Comparison of ENCODE assay signal across 8 mouse cellular contexts in the genomic region with DNA sequence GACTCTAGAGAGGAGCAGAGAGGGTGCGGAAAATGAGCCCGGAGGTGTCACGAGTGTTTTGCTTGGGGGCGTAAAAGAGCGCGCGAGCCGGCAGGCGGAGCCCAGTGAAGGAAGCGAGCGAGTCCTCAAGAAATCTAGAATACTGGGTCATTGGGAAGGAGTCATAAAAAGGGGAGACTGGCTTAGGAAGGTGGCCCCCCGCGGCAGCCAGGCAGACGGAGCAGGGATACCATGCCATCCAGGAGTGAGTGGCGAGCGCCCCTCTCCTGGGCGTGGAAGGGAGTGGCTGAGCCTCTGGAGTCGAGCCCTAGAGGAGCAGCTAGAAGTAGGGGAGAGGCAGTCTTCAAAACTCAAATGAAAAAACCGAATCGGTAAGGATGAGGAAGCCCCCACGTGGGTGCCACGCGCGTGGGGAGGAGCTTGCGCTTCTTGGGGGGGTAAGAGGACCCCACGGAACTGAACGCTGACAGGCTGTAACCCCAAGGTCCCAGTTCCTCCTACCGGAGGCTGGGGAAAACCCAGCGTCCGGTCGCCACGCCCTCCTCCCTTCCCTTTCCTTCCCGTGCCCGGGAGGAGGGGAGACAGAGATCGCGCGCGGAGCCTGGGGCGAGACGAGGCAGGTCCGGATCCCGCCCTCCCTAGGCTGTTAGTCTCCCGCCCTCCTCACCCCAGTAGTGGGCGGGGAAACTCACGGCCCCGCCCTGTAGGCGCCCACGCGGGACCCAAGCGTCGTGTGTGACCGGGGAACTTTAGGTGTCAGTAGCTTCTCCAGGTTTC. TPM values are rescaled to one million over a fixed set of nuclear protein-coding genes. Genes with fewer than 3 reads are reported as not detected.
DNase-seq lines count a peak whose midpoint lies in the region; ATAC-seq lines count a peak whose summit lies in the region.

No protein-coding gene starts in this region.

- H3K36me3 ChIP-seq in embryonic facial prominence, embryonic 14.5 days (ENCODE audit: control insufficient read depth, insufficient read depth, low read length): no peaks in the 10 kb centered on the region
- peaks cover 2% of the 10 kb centered on the region; the same call in 1 of the 2 replicates for H3K36me3 ChIP-seq in heart, embryonic 16.5 days (ENCODE audit: control insufficient read depth, insufficient read depth)
- peaks cover 13% of the 10 kb centered on the region for H3K36me3 ChIP-seq in splenic B cell, adult 2 months (ENCODE audit: control insufficient read depth, insufficient read depth, low read length, poor library complexity, severe bottlenecking)

- WGBS in embryonic facial prominence, embryonic 14.5 days: under 1% methylated on average over 39 of the region's 52 CpGs
- WGBS in heart, embryonic 16.5 days: under 1% methylated on average over 50 of the region's 52 CpGs

- peaks cover 46% of the 10 kb centered on the region for H3K27me3 ChIP-seq in embryonic facial prominence, embryonic 14.5 days (replicated peaks; ENCODE audit: control insufficient read depth, insufficient read depth, low read length)
- 0 out of 2 replicates have a peak, but pooled peaks cover 2% of the 10 kb centered on the region for H3K27me3 ChIP-seq in heart, embryonic 16.5 days (ENCODE audit: control insufficient read depth, insufficient read depth, low read length)
- no peaks in the 10 kb centered on the region for H3K27me3 ChIP-seq in splenic B cell, adult 2 months (ENCODE audit: control insufficient read depth, insufficient read depth, low read length, poor library complexity, severe bottlenecking)

- peak overlapping the region; percentile 76 for H3K9ac ChIP-seq in embryonic facial prominence, embryonic 14.5 days (ENCODE audit: low read depth, low read length)
- peak overlapping the region; percentile 80 for H3K9ac ChIP-seq in heart, embryonic 16.5 days (ENCODE audit: low read length)

- H3K9me3 ChIP-seq in embryonic facial prominence, embryonic 14.5 days (ENCODE audit: control insufficient read depth, low read length): 0 out of 2 replicates have a peak, but pooled peaks cover 3% of the 10 kb centered on the region
- H3K9me3 ChIP-seq in heart, embryonic 16.5 days (replicated peaks; ENCODE audit: control insufficient read depth, low read length): no peaks in the 10 kb centered on the region

- 0 out of 2 replicates have a peak overlapping the region, but pooled peaks have one; percentile 6 for H3K27ac ChIP-seq in embryonic facial prominence, embryonic 14.5 days (replicated peaks; ENCODE audit: low read depth, low read length)
- H3K27ac ChIP-seq in heart, embryonic 16.5 days (ENCODE audit: low read length): peak overlapping the region; percentile 75

- ATAC-seq in embryonic facial prominence, embryonic 14.5 days (ENCODE audit: low read depth): peak; percentile 32; the same call in 1 of the 2 replicates
- ATAC-seq in heart, embryonic 16.5 days (replicated peaks; ENCODE audit: extremely low read depth, insufficient read depth, low FRiP score): peak; percentile 68
- ATAC-seq in megakaryocyte-erythroid progenitor cell, adult 5-6 weeks (replicated peaks; ENCODE audit: low FRiP score, low TSS enrichment, poor library complexity, severe bottlenecking): peak; percentile 71
- ATAC-seq in cerebellum, adult (ENCODE audit: insufficient number of reproducible peaks, low FRiP score, low TSS enrichment): no peak

- H3K4me2 ChIP-seq in embryonic facial prominence, embryonic 14.5 days (ENCODE audit: low read depth, low read length): peak overlapping the region; percentile 90
- H3K4me2 ChIP-seq in heart, embryonic 16.5 days (ENCODE audit: low read depth, low read length): peak overlapping the region; percentile 97

- H3K4me1 ChIP-seq in embryonic facial prominence, embryonic 14.5 days (ENCODE audit: control insufficient read depth, insufficient read depth, low read length): peaks cover 23% of the 10 kb centered on the region; the same call in 1 of the 2 replicates
- peaks cover 13% of the 10 kb centered on the region for H3K4me1 ChIP-seq in heart, embryonic 16.5 days (ENCODE audit: control insufficient read depth, insufficient read depth, low read length)

- H3K4me3 ChIP-seq in embryonic facial prominence, embryonic 14.5 days (ENCODE audit: low read depth, low read length): peak overlapping the region; percentile 73
- H3K4me3 ChIP-seq in heart, embryonic 16.5 days (ENCODE audit: low read length): peak overlapping the region; percentile 64

- peak; percentile 61 for DNase-seq in ovary, adult 18-20 months (ENCODE audit: low spot score)
- no peak for DNase-seq in ovary, postnatal 14 days (ENCODE audit: low spot score)
- DNase-seq in embryonic facial prominence, embryonic 14.5 days (ENCODE audit: low spot score): peak; percentile 77
- peak; percentile 77 to 92 for DNase-seq in kidney, postnatal 25 days
- peak; percentile 93 for DNase-seq in splenic B cell, adult 2 months (ENCODE audit: low read depth, low spot score)

RNA-seq across cellular contexts. Expression of a gene that starts 2.2 kb away (rescaled TPM):
- 3.0 and 3.9 TPM in 2 replicates for polyA plus RNA-seq in embryonic facial prominence, embryonic 14.5 days (2014; fragmentation: Nextera tagmentation; extraction: Ambion mirVana)
- polyA plus RNA-seq in heart, embryonic 16.5 days (2015; fragmentation: Nextera tagmentation; extraction: Ambion mirVana): 3.6 and 3.8 TPM in 2 replicates
- total RNA-seq in megakaryocyte-erythroid progenitor cell, adult 5-6 weeks (2014; fragmentation: Nextera tagmentation): 156 and 169 TPM in 2 replicates
- total RNA-seq in megakaryocyte-erythroid progenitor cell, adult 5-6 weeks (2017): 26.0 and 27.0 TPM in 2 replicates

RNA-seq across cellular contexts. Expression of a gene that starts 8.4 kb away (rescaled TPM):
- polyA plus RNA-seq in embryonic facial prominence, embryonic 14.5 days (2014; fragmentation: Nextera tagmentation; extraction: Ambion mirVana): 25.1 and 27.5 TPM in 2 replicates
- polyA plus RNA-seq in heart, embryonic 16.5 days (2015; fragmentation: Nextera tagmentation; extraction: Ambion mirVana): 30.3 and 32.0 TPM in 2 replicates
- 34.6 and 35.2 TPM in 2 replicates for total RNA-seq in megakaryocyte-erythroid progenitor cell, adult 5-6 weeks (2014; fragmentation: Nextera tagmentation)
- total RNA-seq in megakaryocyte-erythroid progenitor cell, adult 5-6 weeks (2017): 42.8 and 45.5 TPM in 2 replicates

RNA-seq across cellular contexts. Expression of a gene that starts 14.0 kb away (rescaled TPM):
- polyA plus RNA-seq in embryonic facial prominence, embryonic 14.5 days (2014; fragmentation: Nextera tagmentation; extraction: Ambion mirVana): 1.9 and 3.0 TPM in 2 replicates
- polyA plus RNA-seq in heart, embryonic 16.5 days (2015; fragmentation: Nextera tagmentation; extraction: Ambion mirVana): 2.1 and 2.2 TPM in 2 replicates
- 2.2 TPM in 1 of 2 replicates, not detected in the other for total RNA-seq in megakaryocyte-erythroid progenitor cell, adult 5-6 weeks (2014; fragmentation: Nextera tagmentation)
- total RNA-seq in megakaryocyte-erythroid progenitor cell, adult 5-6 weeks (2017): not detected in 2 replicates

RNA-seq across cellular contexts. Expression of a gene that starts 29.9 kb away (rescaled TPM):
- polyA plus RNA-seq in embryonic facial prominence, embryonic 14.5 days (2014; fragmentation: Nextera tagmentation; extraction: Ambion mirVana): 25.1 and 28.0 TPM in 2 replicates
- polyA plus RNA-seq in heart, embryonic 16.5 days (2015; fragmentation: Nextera tagmentation; extraction: Ambion mirVana): 19.9 and 23.0 TPM in 2 replicates
- total RNA-seq in megakaryocyte-erythroid progenitor cell, adult 5-6 weeks (2014; fragmentation: Nextera tagmentation): 43.5 and 59.8 TPM in 2 replicates
- 7.0 and 18.6 TPM in 2 replicates for total RNA-seq in megakaryocyte-erythroid progenitor cell, adult 5-6 weeks (2017)

RNA-seq across cellular contexts. Expression of a gene that starts 30.0 kb away (rescaled TPM):
- polyA plus RNA-seq in embryonic facial prominence, embryonic 14.5 days (2014; fragmentation: Nextera tagmentation; extraction: Ambion mirVana): 62.3 and 65.1 TPM in 2 replicates
- 42.5 and 44.6 TPM in 2 replicates for polyA plus RNA-seq in heart, embryonic 16.5 days (2015; fragmentation: Nextera tagmentation; extraction: Ambion mirVana)
- total RNA-seq in megakaryocyte-erythroid progenitor cell, adult 5-6 weeks (2014; fragmentation: Nextera tagmentation): 69.2 and 123 TPM in 2 replicates
- 34.9 and 43.9 TPM in 2 replicates for total RNA-seq in megakaryocyte-erythroid progenitor cell, adult 5-6 weeks (2017)
